Mouse (Mus musculus) cerebellum, adult 11 months (tissue): Measurements from ENCODE around the gene Tas1r2.

Experiments used
- DNase-seq: peaks from one replicate; pipeline ENCODE4 v3.0.0; 2022

Gene Tas1r2

DNA sequence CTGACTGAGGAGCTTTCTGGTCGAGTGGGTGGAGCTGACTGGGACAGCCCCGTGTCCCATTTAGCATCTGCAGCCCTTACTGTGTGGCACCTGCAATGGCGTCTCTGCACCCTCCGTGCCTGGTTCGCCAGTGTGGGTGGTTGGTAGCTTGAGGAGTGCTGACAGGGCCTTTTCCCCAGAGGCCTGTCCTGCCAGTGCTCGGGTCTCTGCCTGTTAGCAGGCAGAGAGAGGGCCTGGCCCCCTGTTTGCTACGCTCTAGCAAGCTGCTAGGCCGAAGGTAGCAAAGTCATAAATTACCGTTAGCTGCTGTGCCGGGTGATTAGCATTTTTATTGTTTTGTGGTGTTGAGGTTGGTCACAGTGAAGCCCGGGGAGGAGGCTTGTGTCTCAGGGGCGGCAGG is 13.5 kb upstream of the Tas1r2 start:
- DNase-seq: no peak

- DNase-seq: no peak
These were observed 13.0 kb upstream of the Tas1r2 start for GRCm38 (mm10) chr4:139640333-139640732.

DNA sequence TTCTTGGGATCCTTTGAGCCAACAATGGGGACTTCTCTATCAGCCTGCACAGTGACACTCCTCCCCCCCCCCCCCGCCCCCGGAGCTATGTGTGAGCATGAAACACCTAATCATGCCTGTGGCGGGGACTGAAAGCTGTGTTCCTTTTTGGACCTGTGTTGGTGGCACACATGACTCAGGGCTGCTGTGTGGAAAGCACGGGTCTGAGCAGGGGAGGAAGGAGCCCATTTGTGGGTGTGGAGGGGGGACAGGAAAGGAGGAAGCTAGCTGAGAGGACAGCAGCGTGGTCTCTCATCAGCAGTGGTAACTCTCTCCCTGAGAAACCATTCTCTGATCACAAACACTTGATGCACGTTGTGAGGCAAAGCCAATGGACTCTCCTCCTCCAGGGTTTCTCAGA is 12.6 kb upstream of the Tas1r2 start:
- DNase-seq: no peak

GRCm38 (mm10) chr4:139641829-139642425 is 11.4 kb upstream of the Tas1r2 start:
- no peak for DNase-seq

GRCm38 (mm10) chr4:139643972-139644371 is 9.4 kb upstream of the Tas1r2 start:
- DNase-seq: peak; percentile 73

GRCm38 (mm10) chr4:139646916-139647315 is 6.4 kb upstream of the Tas1r2 start:
- no peak for DNase-seq

- DNase-seq: no peak
These were observed 3.1 kb upstream of the Tas1r2 start for GRCm38 (mm10) chr4:139650086-139650743.

- DNase-seq: no peak
These were observed 2.4 kb upstream of the Tas1r2 start for GRCm38 (mm10) chr4:139650907-139651306.

- DNase-seq: no peak
These were observed 8.6 kb downstream of the Tas1r2 start for GRCm38 (mm10) chr4:139661897-139662296.

DNA sequence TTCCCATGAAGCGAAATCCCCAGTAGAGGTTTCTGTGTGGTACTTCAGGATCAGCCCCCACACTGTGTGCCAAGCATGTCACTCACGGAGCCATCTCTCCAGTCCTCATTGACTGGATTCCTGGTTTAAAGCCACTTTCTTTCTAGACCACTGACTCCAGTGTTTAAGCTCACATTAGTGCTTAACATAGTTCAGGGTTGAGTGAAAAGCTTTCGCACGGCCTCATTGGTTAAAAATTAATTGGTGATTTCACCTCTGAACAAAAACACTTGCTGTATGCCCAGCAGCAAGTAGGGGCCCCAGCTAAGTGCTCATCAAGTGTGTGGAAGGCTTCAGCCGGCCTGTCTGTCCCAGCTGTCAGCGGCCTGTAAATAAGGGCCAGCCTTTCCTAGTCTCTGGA is 14.3 kb downstream of the Tas1r2 start:
- DNase-seq: no peak

DNA sequence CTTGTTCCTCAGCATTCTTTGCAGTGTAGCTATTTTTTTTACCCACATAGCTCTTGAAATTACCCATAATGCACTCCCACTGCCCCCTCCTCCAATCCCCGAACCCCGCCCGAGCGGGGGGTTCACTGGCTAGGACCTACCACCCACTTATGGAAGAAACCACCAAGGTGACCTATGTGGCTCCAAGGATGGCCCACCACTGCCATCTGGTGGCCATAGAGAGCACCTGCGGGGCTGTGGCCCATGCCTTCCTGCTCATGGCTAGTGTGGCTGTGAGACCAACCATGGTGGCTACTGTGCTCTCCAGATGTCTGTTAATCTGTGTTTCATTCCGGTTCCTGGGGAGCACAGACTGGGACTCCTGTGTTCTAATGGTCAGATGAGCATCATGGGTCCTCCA is 16.5 kb downstream of the Tas1r2 start:
- peak; percentile 55 for DNase-seq

- DNase-seq: no peak
These were observed 22.4 kb downstream of the Tas1r2 start for GRCm38 (mm10) chr4:139675696-139676095.

DNA sequence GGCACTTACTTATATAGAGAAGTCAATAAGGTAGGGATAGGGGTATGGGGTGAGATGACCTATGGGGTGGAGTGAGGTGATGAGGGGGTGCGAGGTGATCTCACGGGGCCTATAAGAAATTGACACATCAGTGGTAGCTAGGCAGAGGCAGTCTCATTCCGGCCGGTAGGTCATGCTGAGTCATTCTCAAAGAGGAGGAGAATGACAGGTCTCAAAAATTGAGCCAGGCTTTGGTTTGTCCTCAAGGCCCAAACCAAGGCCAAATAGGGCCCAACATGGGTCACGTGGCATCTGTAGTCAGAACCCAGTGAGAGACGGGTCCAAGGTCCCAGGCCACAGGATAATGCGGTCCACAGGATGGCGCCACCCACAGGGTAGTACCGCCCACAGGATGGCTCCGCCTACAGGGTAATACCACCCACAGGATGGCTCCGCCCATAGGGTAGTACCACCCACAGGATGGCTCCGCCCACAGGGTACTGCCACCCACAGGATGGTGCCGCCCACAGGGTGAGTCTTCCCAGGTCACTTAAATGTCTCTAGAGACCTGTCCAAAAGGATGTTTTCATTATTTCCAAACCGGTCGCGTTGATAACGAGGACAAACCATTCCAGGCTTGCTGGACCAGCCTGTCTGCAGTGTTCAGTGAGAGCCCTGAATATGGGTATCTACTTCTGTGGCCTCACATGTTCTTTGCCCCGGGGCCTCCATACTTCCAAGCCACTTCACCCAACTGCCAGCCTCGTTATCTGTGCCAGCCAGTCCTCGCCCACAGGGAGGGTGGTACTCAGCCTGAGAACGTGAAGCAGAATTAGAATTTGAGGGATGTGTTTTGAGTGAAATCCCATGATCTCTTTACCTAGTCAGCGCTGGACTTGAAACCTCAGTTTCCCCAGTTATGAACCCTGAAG is 30.6 kb downstream of the Tas1r2 start:
- DNase-seq: no peak

DNA sequence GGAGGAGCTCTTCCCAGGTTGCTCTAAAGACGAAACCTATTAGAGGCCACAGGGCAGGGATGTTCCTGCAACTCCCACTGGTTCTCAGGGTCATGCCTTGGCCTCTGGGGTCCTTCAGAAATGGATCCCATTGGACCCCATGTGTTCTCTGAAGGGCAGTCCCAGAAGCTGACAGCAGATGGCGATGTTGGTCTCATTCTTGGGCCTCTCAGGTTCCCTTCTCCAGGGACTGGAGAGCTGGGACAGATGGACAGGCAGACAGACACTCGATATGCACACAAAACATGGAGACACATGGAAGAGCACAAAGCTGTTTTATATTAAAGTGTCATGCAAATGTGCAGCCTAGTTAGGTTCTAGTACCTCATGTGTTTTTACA is 31.3 kb downstream of the Tas1r2 start:
- peak; percentile 26 for DNase-seq

GRCm38 (mm10) chr4:139688058-139688457 is 34.7 kb downstream of the Tas1r2 start:
- DNase-seq: no peak

- DNase-seq: no peak
These were observed 36.4 kb downstream of the Tas1r2 start for GRCm38 (mm10) chr4:139689627-139690269.

DNA sequence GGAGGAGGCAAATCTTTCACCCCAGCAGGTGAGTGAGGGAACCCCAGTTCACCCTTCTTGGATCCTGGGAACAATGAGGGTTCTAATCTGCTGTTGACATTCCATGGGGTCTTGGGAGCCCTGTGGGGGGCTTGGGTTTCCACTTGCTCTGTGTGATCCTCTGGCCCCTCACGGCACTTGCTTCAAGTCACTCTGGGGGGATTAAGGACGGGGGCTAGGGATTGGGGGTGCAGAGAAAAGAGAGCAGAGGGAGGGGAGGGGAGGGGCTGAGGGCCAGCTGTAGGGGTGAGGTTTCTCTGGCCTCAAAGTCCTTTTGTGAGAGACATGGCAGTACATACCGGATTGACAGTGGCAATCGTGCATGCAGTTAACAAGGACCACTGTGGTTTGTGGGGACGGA is 40.0 kb downstream of the Tas1r2 start:
- no peak for DNase-seq

- DNase-seq: no peak
These were observed 44.4 kb downstream of the Tas1r2 start for GRCm38 (mm10) chr4:139697755-139698154.

DNA sequence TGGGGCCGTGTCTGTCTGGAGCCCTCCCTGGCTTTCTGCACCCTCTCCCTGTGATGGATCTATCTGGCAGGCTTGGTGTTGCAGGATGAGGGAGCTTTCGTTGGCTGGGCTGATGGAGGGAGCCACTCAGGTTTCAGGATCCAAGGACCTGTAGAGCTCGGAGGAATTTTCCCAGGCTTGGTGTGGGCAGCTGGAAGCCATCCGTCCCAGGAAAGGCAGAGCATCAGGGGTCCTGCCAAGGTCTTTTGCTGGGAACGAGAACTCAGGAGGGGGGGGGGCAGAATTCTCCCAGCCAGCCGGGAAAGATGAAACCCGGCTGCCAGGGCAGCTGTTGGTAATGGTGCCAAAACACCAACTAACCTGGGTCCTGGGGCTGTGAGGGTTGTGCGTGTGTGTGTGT is 45.3 kb downstream of the Tas1r2 start:
- DNase-seq: no peak

- no peak for DNase-seq
These were observed 49.6 kb downstream of the Tas1r2 start for GRCm38 (mm10) chr4:139702914-139703313.

- DNase-seq: no peak
These were observed 50.1 kb downstream of the Tas1r2 start for GRCm38 (mm10) chr4:139703468-139703867.

DNA sequence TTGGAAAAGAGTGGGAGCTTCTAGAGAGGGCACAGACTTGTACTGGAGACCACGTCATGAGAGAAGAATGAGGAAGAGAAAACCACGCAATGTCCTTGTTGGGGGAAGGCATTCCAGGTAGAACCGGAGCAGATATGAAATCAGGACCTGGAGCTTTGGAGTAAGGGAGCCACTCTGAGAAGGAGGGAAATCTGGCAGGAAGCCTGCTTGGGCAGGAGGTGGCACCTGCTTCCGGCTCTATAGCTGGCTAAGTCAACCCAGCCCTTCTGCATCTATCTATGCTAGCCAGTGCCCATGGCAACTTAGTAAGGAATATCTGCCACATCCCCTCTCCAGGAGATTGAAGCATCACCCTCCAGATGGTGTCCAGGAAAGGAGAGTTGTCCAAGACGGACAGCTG is 52.6 kb downstream of the Tas1r2 start:
- no peak for DNase-seq
